Mouse (Mus musculus): ENCODE results near the gene Adamts14.

GRCm38 (mm10) chr10:61168393-61168792, 104.8 kb downstream of the Adamts14 start:
- no peak for TF ChIP-seq CTCF (IDR thresholded peaks at IDR 0.05; ENCODE audit: low read depth, low read length)
- TF ChIP-seq TAL1 (conservative IDR thresholded peaks at IDR 0.05; ENCODE audit: low read depth, low read length), result no peak
- TF ChIP-seq GATA2 (IDR thresholded peaks at IDR 0.05; ENCODE audit: borderline replicate concordance, low read depth, low read length), result no peak
